28 mouse cellular contexts compared by ENCODE assay signal in genomic region chr12:12520311-12520852, GRCm38 (mm10).
A peak's percentile ranks its signal among the peaks of the same experiment; 100 is the strongest.
DNase-seq lines count a peak whose midpoint lies in the region; ATAC-seq and TF ChIP-seq lines count a peak whose summit lies in the region.
"Had no signal": no experiment of that assay in that cellular context is flagged by ENCODE, and none has a peak within 500 bp of the region (broad histone marks: within the 10 kb centered on the region; RNA-seq: fewer than 3 reads in every experiment).

No protein-coding gene starts in this region.

- intact Hi-C loops in heart, postnatal 25 days (cut with DNase I), result no loop called here

- H3K27me3 ChIP-seq in heart, embryonic 10.5 days (ENCODE audit: insufficient read depth, poor library complexity, severe bottlenecking), result no peaks in the 10 kb centered on the region; the same call in 1 of the 2 replicates
- H3K27me3 ChIP-seq in embryonic facial prominence, embryonic 10.5 days (replicated peaks; ENCODE audit: low read depth, poor library complexity, severe bottlenecking), result no peaks in the 10 kb centered on the region
- no peaks in the 10 kb centered on the region for H3K27me3 ChIP-seq in hindbrain, postnatal 0 days (ENCODE audit: insufficient read depth, low read length)
- H3K27me3 ChIP-seq: forebrain, embryonic 15.5 days; heart, embryonic 15.5 days; hindbrain, embryonic 12.5 days; limb, embryonic 12.5 days; megakaryocyte, embryonic 14.5 days; midbrain, embryonic 13.5 days; neural tube, embryonic 12.5 days had no signal

- no peak for TF ChIP-seq CTCF in hindbrain, postnatal 0 days (IDR thresholded peaks at IDR 0.05; ENCODE audit: low read depth)

- ATAC-seq in megakaryocyte, adult 5-6 weeks (ENCODE audit: poor library complexity, severe bottlenecking), result peak; percentile 88
- no peak for ATAC-seq in hindbrain, postnatal 0 days
- ATAC-seq: forebrain, embryonic 15.5 days; intestine, embryonic 16.5 days; midbrain, embryonic 13.5 days had no signal

- H3K4me2 ChIP-seq in hindbrain, postnatal 0 days (ENCODE audit: low read depth, low read length), result no peak overlapping the region
- H3K4me2 ChIP-seq: forebrain, embryonic 15.5 days; heart, embryonic 15.5 days; hindbrain, embryonic 12.5 days; limb, embryonic 12.5 days; liver, embryonic 11.5 days; midbrain, embryonic 13.5 days; neural tube, embryonic 12.5 days had no signal

- no peaks in the 10 kb centered on the region for H3K36me3 ChIP-seq in heart, embryonic 10.5 days
- H3K36me3 ChIP-seq in embryonic facial prominence, embryonic 10.5 days (replicated peaks), result no peaks in the 10 kb centered on the region
- no peaks in the 10 kb centered on the region for H3K36me3 ChIP-seq in hindbrain, postnatal 0 days (ENCODE audit: insufficient read depth, low read length)
- H3K36me3 ChIP-seq: forebrain, embryonic 10.5 days; forebrain, embryonic 15.5 days; heart, embryonic 15.5 days; hindbrain, embryonic 12.5 days; limb, embryonic 12.5 days; midbrain, embryonic 13.5 days; neural tube, embryonic 12.5 days had no signal

- 0 out of 2 replicates have a peak overlapping the region, but pooled peaks have one; percentile 22 for H3K27ac ChIP-seq in heart, embryonic 10.5 days
- 0 out of 2 replicates have a peak overlapping the region, but pooled peaks have one; percentile 26 for H3K27ac ChIP-seq in embryonic facial prominence, embryonic 10.5 days (replicated peaks)
- no peak overlapping the region for H3K27ac ChIP-seq in hindbrain, postnatal 0 days
- H3K27ac ChIP-seq: forebrain, embryonic 10.5 days; forebrain, embryonic 15.5 days; heart, embryonic 15.5 days; hindbrain, embryonic 12.5 days; kidney, postnatal 0 days; limb, embryonic 12.5 days; midbrain, embryonic 13.5 days; neural tube, embryonic 12.5 days; stomach, postnatal 0 days had no signal

- H3K9me3 ChIP-seq in heart, embryonic 10.5 days, result no peaks in the 10 kb centered on the region
- H3K9me3 ChIP-seq in embryonic facial prominence, embryonic 10.5 days, result no peaks in the 10 kb centered on the region
- H3K9me3 ChIP-seq in hindbrain, postnatal 0 days (ENCODE audit: low read length), result no peaks in the 10 kb centered on the region
- H3K9me3 ChIP-seq: forebrain, embryonic 10.5 days; forebrain, embryonic 15.5 days; heart, embryonic 15.5 days; hindbrain, embryonic 12.5 days; limb, embryonic 12.5 days; megakaryocyte, embryonic 14.5 days; midbrain, embryonic 13.5 days; neural tube, embryonic 12.5 days had no signal

- WGBS in heart, embryonic 10.5 days, result 92% methylated on average over 8 of the region's 8 CpGs
- WGBS in embryonic facial prominence, embryonic 10.5 days, result 92% methylated on average over 8 of the region's 8 CpGs
- 92% methylated on average over 8 of the region's 8 CpGs for WGBS in hindbrain, postnatal 0 days

- DNase-seq in heart, embryonic 10.5 days (ENCODE audit: low spot score), result peak; percentile 46
- DNase-seq in heart, postnatal 25 days (ENCODE audit: low spot score), result no peak
- peak; percentile 29 for DNase-seq in 416B (ENCODE audit: low read depth)
- no peak for DNase-seq in embryonic facial prominence, embryonic 10.5 days (ENCODE audit: low spot score)
- no peak for DNase-seq in frontal cortex, postnatal 14 days (ENCODE audit: low spot score in 2 of 2)
- DNase-seq in hindbrain, postnatal 0 days (ENCODE audit: low spot score), result no peak
- no peak for DNase-seq in embryo, embryonic 11 days
- DNase-seq: cerebellum, adult 8-10 months; cerebellum, postnatal 36 days; heart, postnatal 36 days; kidney, adult 8-10 months; kidney, postnatal 4 days; right cerebral cortex, adult 18-20 months; thymus, adult 18-20 months; thymus, postnatal 25 days had no signal

- no peak overlapping the region for H3K9ac ChIP-seq in hindbrain, postnatal 0 days (replicated peaks; ENCODE audit: low read length)
- H3K9ac ChIP-seq: forebrain, embryonic 15.5 days; heart, embryonic 15.5 days; hindbrain, embryonic 12.5 days; limb, embryonic 12.5 days; midbrain, embryonic 13.5 days; neural tube, embryonic 12.5 days had no signal

- H3K4me1 ChIP-seq in heart, embryonic 10.5 days, result peaks cover 7% of the 10 kb centered on the region; the same call in 1 of the 2 replicates
- H3K4me1 ChIP-seq in embryonic facial prominence, embryonic 10.5 days, result peaks cover 10% of the 10 kb centered on the region
- no peaks in the 10 kb centered on the region for H3K4me1 ChIP-seq in hindbrain, postnatal 0 days (ENCODE audit: insufficient read depth, low read length)
- H3K4me1 ChIP-seq: hindbrain, embryonic 12.5 days; limb, embryonic 12.5 days; midbrain, embryonic 13.5 days; neural tube, embryonic 12.5 days had no signal

- no peak overlapping the region for H3K4me3 ChIP-seq in heart, embryonic 10.5 days
- H3K4me3 ChIP-seq in embryonic facial prominence, embryonic 10.5 days, result no peak overlapping the region
- no peak overlapping the region for H3K4me3 ChIP-seq in hindbrain, postnatal 0 days (ENCODE audit: low read length)
- H3K4me3 ChIP-seq: forebrain, embryonic 10.5 days; forebrain, embryonic 15.5 days; heart, embryonic 15.5 days; hindbrain, embryonic 12.5 days; limb, embryonic 12.5 days; megakaryocyte, embryonic 14.5 days; midbrain, embryonic 13.5 days; neural tube, embryonic 12.5 days had no signal

Comparison
In these comparisons a context has a peak if more than half of its experiments do, and no peak if none do; other contexts are left out.
1. DNase-seq: peak in heart, embryonic 10.5 days (single experiment) and 416B (single experiment); none in heart, postnatal 25 days (single experiment), embryonic facial prominence, embryonic 10.5 days (single experiment), frontal cortex, postnatal 14 days (0 of 2), hindbrain, postnatal 0 days (single experiment) and embryo, embryonic 11 days (single experiment).